Mouse (Mus musculus): ENCODE measurements around the gene Trim17. TPM values are rescaled to one million over a fixed set of nuclear protein-coding genes. Genes with fewer than 3 reads are reported as not detected.

The Trim17 gene
- total and polyA plus RNA-seq, 3 experiments = 0.50 to 0.82 TPM; not detected in 1

- Histone ChIP-seq H3K4me1 (ENCODE audit: control insufficient read depth in 1 of 2, insufficient read depth in 2 of 2, low read length in 2 of 2) (no peaks in the 10 kb centered on the region), H3K9me3 (replicated peaks; ENCODE audit: insufficient read depth, low read length) (no peaks in the 10 kb centered on the region), H3K27ac (ENCODE audit: control insufficient read depth, low read depth, low read length) (no peak overlapping the region), H3K79me2 (ENCODE audit: control insufficient read depth, insufficient read depth, low read length, poor library complexity) (no peaks in the 10 kb centered on the region), H3K36me3 (ENCODE audit: control insufficient read depth in 1 of 2, insufficient read depth in 2 of 2, low read length in 2 of 2) (no peaks in the 10 kb centered on the region), H3K4me3 (ENCODE audit: control insufficient read depth in 1 of 2, insufficient read depth in 1 of 2, low read depth in 2 of 2, low read length in 2 of 2) (no peak overlapping the region), H3K27me3 (ENCODE audit: control insufficient read depth in 1 of 2, insufficient read depth in 2 of 2, low read length in 2 of 2) (no peaks in the 10 kb centered on the region), H3K9ac (ENCODE audit: control insufficient read depth, low read depth, low read length, poor library complexity, severe bottlenecking) (no peak overlapping the region)
- TF ChIP-seq MEF2A (IDR thresholded peaks at IDR 0.05; ENCODE audit: extremely low read depth, insufficient replicate concordance, low read depth, low read length, poor library complexity, severe bottlenecking) = no peak
- no peak for TF ChIP-seq CHD1 (IDR thresholded peaks at IDR 0.05; ENCODE audit: low read depth, low read length)
- no peak for TF ChIP-seq GABPA (IDR thresholded peaks at IDR 0.05; ENCODE audit: low read depth, low read length)
- TF ChIP-seq RAD21 (IDR thresholded peaks at IDR 0.05; ENCODE audit: low read depth, low read length) = no peak
- no peak for TF ChIP-seq MAZ (IDR thresholded peaks at IDR 0.05; ENCODE audit: low read depth, low read length)
- no peak for TF ChIP-seq EP300 (IDR thresholded peaks at IDR 0.05; ENCODE audit: low read depth in 1 of 2, low read length in 2 of 2)
- no peak for TF ChIP-seq KAT2A (conservative IDR thresholded peaks at IDR 0.05; ENCODE audit: low read depth, low read length)
- no peak for TF ChIP-seq USF1 (IDR thresholded peaks at IDR 0.05; ENCODE audit: low read depth, low read length)
- TF ChIP-seq POLR2AphosphoS2 (IDR thresholded peaks at IDR 0.05; ENCODE audit: low read length) = no peak
- no peak for TF ChIP-seq SIN3A (IDR thresholded peaks at IDR 0.05; ENCODE audit: low read length)
- no peak for TF ChIP-seq ZMIZ1 (IDR thresholded peaks at IDR 0.05; ENCODE audit: low read depth, low read length)
- no peak for TF ChIP-seq MAFK (IDR thresholded peaks at IDR 0.05; ENCODE audit: borderline replicate concordance, low read depth, low read length)
- no peak for TF ChIP-seq ETS1 (IDR thresholded peaks at IDR 0.05; ENCODE audit: low read depth, low read length)
- no peak for TF ChIP-seq JUND (IDR thresholded peaks at IDR 0.05; ENCODE audit: low read depth, low read length)
- no peak for TF ChIP-seq GATA1 (IDR thresholded peaks at IDR 0.05; ENCODE audit: low read depth, low read length)
- no peak for TF ChIP-seq POLR2AphosphoS5 (IDR thresholded peaks at IDR 0.05; ENCODE audit: borderline replicate concordance, low read depth, low read length)
- no peak for DNase-seq (ENCODE audit: low read depth, low spot score)
These were observed 44.7 kb downstream of the Trim17 start for GRCm38 (mm10) chr11:58999158-58999557.

DNA sequence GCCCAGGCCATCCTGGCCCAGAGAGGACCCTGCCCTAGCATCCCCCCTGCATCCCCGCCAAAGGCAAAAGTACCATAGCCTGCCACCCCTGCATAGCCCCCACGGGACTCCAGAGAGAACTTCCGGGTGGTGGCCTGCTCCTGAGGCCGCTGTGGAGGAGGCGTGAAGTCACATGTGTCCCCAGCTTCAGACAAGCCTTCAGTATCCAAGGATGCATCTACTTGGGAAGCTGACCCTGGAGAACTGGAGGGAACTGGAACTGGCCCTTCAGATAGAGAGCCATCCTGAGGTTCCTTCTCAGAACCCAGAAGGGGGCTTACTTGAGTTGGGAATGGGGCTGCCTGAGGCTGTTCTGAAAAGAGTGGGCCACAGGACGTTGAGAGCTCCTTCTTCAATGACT, 45.3 kb downstream of the Trim17 start:
- Histone ChIP-seq H3K36me3 (ENCODE audit: control insufficient read depth in 1 of 2, insufficient read depth in 2 of 2, low read length in 2 of 2) (no peaks in the 10 kb centered on the region), H3K9ac (ENCODE audit: control insufficient read depth, low read depth, low read length, poor library complexity, severe bottlenecking) (no peak overlapping the region), H3K27ac (ENCODE audit: control insufficient read depth, low read depth, low read length) (no peak overlapping the region), H3K4me1 (ENCODE audit: control insufficient read depth in 1 of 2, insufficient read depth in 2 of 2, low read length in 2 of 2) (no peaks in the 10 kb centered on the region), H3K9me3 (replicated peaks; ENCODE audit: insufficient read depth, low read length) (no peaks in the 10 kb centered on the region), H3K4me3 (ENCODE audit: control insufficient read depth in 1 of 2, insufficient read depth in 1 of 2, low read depth in 2 of 2, low read length in 2 of 2) (no peak overlapping the region), H3K79me2 (ENCODE audit: control insufficient read depth, insufficient read depth, low read length, poor library complexity) (no peaks in the 10 kb centered on the region), H3K27me3 (ENCODE audit: control insufficient read depth in 1 of 2, insufficient read depth in 2 of 2, low read length in 2 of 2) (no peaks in the 10 kb centered on the region)
- TF ChIP-seq MEF2A (IDR thresholded peaks at IDR 0.05; ENCODE audit: extremely low read depth, insufficient replicate concordance, low read depth, low read length, poor library complexity, severe bottlenecking) (no peak), ZNF384 (IDR thresholded peaks at IDR 0.05; ENCODE audit: low read depth, low read length) (no peak), EP300 (IDR thresholded peaks at IDR 0.05; ENCODE audit: low read depth in 1 of 2, low read length in 2 of 2) (no peak), KAT2A (conservative IDR thresholded peaks at IDR 0.05; ENCODE audit: low read depth, low read length) (no peak), POLR2A (IDR thresholded peaks at IDR 0.05; ENCODE audit: control insufficient read depth in 1 of 2, insufficient read depth in 1 of 2, low read depth in 1 of 2, low read length in 2 of 2, poor library complexity in 1 of 2) (no peak), MYB (IDR thresholded peaks at IDR 0.05; ENCODE audit: low read depth, low read length) (no peak), POLR2AphosphoS5 (IDR thresholded peaks at IDR 0.05; ENCODE audit: borderline replicate concordance, low read depth, low read length) (no peak), CHD2 (IDR thresholded peaks at IDR 0.05; ENCODE audit: low read length) (no peak), USF2 (IDR thresholded peaks at IDR 0.05; ENCODE audit: borderline replicate concordance in 1 of 2, insufficient read depth in 1 of 2, low read depth in 1 of 2, low read length in 2 of 2) (no peak), ZKSCAN1 (IDR thresholded peaks at IDR 0.05; ENCODE audit: low read depth, low read length) (no peak)
- DNase-seq (ENCODE audit: low read depth, low spot score) = no peak

Measured in MEL (cell line).